Mouse (Mus musculus): ENCODE results near the gene Map1lc3b.

DNA sequence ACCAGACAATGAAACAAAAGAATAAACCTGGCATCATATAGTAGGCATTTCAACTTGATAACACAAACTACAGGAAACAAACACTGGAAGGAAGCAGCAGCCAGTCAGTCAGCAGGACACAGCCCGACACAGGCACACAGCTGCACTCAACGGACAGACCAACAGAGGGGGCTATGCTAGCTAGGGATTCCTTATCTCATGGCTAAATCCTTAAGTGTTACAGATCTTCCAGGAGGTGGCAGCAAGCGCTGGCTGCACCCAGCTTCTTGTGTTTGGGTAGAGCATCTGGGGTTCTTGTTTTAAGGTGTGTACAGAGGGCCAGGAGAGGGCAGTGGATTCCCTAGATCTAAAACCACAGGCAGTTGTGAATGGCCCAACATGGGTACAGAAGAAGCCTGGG, 12.7 kb downstream of the Map1lc3b start:
- TF ChIP-seq EP300 (optimal IDR thresholded peaks at IDR 0.05) (no peak), CTCF (IDR thresholded peaks at IDR 0.05; ENCODE audit: low read depth) (peak; percentile 97)
